Mouse (Mus musculus): ENCODE measurements around the gene Gm3005.
"Not testable (repeated sequence)": the region's sequence is repeated elsewhere in the genome, so short reads cannot be mapped to it uniquely, and the experiment has no call there.

Gm3005 gene

DNA sequence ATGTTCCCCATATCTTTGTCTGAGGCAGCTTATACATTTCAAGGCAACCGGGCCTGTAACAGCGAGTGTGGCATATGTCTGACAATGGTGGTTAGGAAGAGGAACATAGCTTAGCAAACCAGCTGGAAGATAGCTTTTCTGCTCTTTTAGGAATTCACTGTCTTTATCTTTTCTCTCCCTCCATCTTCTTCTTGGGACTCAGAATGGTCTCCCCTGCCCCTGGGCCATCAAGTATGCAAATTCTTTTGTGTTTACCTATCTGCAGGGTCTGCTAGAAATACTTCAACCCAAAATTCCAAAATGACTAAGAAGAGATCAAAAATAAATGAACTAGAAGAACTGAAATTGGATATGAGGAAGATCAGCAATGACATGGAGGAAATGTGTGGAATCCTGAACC, at the start of gene Gm3005:
Gene Gm3005 (plus strand): TSS at position 301 of the 400 bp plus-strand sequence.
- not testable (repeated sequence) for DNase-seq (ENCODE audit: low read depth, low spot score)

DNA sequence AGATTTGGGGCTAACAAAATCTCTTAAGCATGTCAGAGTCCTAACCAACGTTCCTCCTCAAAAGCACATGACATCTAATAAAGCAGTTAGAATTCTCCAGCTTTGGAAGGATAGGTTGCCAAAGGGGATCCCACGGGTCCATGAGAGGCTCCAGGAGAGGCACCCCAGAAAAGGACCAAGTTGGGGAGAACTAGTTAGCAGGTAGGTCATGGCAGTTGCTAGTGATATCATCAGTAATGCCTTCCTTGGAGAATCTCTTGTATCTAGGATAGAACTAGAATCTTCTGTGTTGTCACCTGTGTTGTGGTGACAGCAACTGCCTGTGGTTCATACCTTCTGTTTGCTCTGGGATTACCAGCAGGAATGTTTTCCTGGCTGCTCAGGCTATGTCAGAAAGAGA, 33.1 kb upstream of the Gm3005 start, which contains the start of gene Gm10413:
Gene Gm10413 (plus strand): TSS at position 301 of the 400 bp plus-strand sequence.
- not testable (repeated sequence) for DNase-seq (ENCODE audit: low read depth, low spot score)

DNA sequence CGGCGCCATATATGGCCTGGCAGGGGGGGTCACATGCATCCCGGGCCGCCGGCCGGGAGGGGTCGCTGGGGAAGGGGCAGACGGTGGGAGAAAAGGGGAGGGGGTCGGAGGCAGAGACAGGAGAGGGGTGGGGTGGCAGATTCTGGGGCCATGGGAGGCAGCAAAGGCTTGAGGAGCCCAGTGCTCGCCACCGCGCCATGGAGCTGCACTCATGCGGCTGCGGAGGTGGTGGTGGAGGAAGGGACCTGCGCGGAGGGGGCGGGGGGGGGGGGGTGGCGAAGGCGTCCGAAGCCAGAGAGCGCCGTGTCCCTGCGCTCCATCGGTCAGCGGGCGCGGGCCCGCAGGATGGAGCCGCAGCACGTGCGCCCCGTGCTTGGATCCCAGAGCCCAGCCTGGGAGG, 15.6 kb upstream of the Gm3005 start, which contains the start of gene Gm10409:
Gene Gm10409 (plus strand): TSS at position 301 of the 400 bp plus-strand sequence.
- DNase-seq (ENCODE audit: low read depth, low spot score): not testable (repeated sequence)

DNA sequence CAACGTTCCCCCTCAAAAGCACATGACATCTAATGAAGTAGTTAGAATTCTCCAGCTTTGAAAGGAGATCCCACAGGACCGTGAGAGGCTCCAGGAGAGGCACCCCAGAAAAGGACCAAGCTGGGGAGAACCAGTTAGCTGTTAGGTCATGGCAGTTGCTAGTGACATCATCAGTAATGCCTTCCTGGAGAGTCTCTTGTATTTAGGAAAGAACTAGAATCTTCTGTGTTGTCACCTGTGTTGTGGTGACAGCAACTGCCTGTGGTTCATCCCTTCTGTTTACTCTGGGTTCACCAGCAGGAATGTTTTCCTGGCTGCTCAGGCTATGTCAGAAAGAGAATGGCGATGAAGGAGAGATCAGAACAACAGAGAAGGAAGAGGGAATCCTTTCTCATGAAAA, 21.2 kb downstream of the Gm3005 start, which contains the start of gene Gm10408:
Gene Gm10408 (plus strand): TSS at position 301 of the 400 bp plus-strand sequence.
- DNase-seq (ENCODE audit: low read depth, low spot score): not testable (repeated sequence)

DNA sequence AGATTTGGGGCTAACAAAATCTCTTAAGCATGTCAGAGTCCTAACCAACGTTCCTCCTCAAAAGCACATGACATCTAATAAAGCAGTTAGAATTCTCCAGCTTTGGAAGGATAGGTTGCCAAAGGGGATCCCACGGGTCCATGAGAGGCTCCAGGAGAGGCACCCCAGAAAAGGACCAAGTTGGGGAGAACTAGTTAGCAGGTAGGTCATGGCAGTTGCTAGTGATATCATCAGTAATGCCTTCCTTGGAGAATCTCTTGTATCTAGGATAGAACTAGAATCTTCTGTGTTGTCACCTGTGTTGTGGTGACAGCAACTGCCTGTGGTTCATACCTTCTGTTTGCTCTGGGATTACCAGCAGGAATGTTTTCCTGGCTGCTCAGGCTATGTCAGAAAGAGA, 206.3 kb downstream of the Gm3005 start, which contains the start of gene Gm3012:
Gene Gm3012 (plus strand): TSS at position 301 of the 400 bp plus-strand sequence.
- not testable (repeated sequence) for DNase-seq (ENCODE audit: low read depth, low spot score)

Measured in mesoderm, embryonic 11.5 days (tissue).